Mouse (Mus musculus) cortical plate, adult 2 months (tissue): ENCODE data around the gene Plac8.

Experiments
- CTCF ChIP-seq: fragments of 200-500 bp; IDR thresholded peaks from 2 replicates; pipeline ENCODE4 v1.5.1; 2011; ENCODE audit warnings: mild to moderate bottlenecking, control low read depth, low read length; ENCODE audit not compliant: insufficient read depth; ENCODE audit errors: extremely low read depth
- POLR2A ChIP-seq: fragments of 200-500 bp; IDR thresholded peaks from 2 replicates; pipeline ENCODE4 v1.6.1; 2011; ENCODE audit warnings: mild to moderate bottlenecking, low read length, control low read depth; ENCODE audit not compliant: insufficient read depth; ENCODE audit errors: extremely low read depth

DNA sequence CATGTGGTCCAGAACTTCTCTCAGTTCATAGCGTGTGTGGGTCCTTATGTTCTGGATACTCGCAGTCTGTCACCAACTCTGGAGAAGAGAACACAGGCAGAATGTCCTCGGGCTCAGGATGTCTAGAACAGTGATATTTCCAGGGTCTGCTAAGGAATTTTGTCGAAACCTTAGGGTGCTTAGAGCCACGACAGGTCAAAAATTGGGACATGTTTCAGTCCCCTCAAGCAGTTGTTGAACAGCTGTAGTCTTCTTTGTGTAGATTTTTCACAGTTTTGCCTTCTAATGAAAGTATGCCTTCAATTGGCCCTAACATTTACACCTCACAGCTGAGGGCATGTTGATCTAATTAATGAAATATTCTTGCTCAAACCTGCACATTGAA is 53.0 kb downstream of the Plac8 start:
- no peak for TF ChIP-seq CTCF
- TF ChIP-seq POLR2A, result no peak
